Comparison of ENCODE assay signal across 8 mouse cellular contexts in genomic region chr7:80013884-80014550, GRCm38 (mm10). TPM values are rescaled to one million over a fixed set of nuclear protein-coding genes. Genes with fewer than 3 reads are reported as not detected.
A peak's percentile ranks its signal among the peaks of the same experiment; 100 is the strongest.
DNase-seq lines count a peak whose midpoint lies in the region; ATAC-seq lines count a peak whose summit lies in the region.

No protein-coding gene starts in this region.

- ATAC-seq in megakaryocyte, adult 5-6 weeks (ENCODE audit: poor library complexity, severe bottlenecking), result peak; percentile 57
- no peak for ATAC-seq in hindbrain, embryonic 13.5 days (ENCODE audit: low FRiP score)
- ATAC-seq in midbrain, embryonic 16.5 days, result no peak

- H3K4me3 ChIP-seq in hindbrain, embryonic 13.5 days, result no peak overlapping the region
- H3K4me3 ChIP-seq in midbrain, embryonic 16.5 days (ENCODE audit: low read depth, low read length), result no peak overlapping the region

- no peak overlapping the region for H3K4me2 ChIP-seq in hindbrain, embryonic 13.5 days
- no peak overlapping the region for H3K4me2 ChIP-seq in midbrain, embryonic 16.5 days (ENCODE audit: low read length)

- H3K9ac ChIP-seq in hindbrain, embryonic 13.5 days, result no peak overlapping the region
- no peak overlapping the region for H3K9ac ChIP-seq in midbrain, embryonic 16.5 days (ENCODE audit: low read depth, low read length)

- H3K27me3 ChIP-seq in hindbrain, embryonic 13.5 days, result no peaks in the 10 kb centered on the region
- no peaks in the 10 kb centered on the region for H3K27me3 ChIP-seq in midbrain, embryonic 16.5 days (ENCODE audit: control insufficient read depth, insufficient read depth, low read depth, low read length)

- 76% methylated on average over 7 of the region's 7 CpGs for WGBS in hindbrain, embryonic 13.5 days
- 74% methylated on average over 7 of the region's 7 CpGs for WGBS in midbrain, embryonic 16.5 days

- H3K27ac ChIP-seq in hindbrain, embryonic 13.5 days, result no peak overlapping the region
- H3K27ac ChIP-seq in midbrain, embryonic 16.5 days (ENCODE audit: low read length), result no peak overlapping the region

- DNase-seq in kidney, adult 11 months, result peak; percentile 63
- DNase-seq in kidney, adult 18-20 months, result no peak
- peak; percentile 58 for DNase-seq in WW6 (ENCODE audit: low read depth, low spot score)
- DNase-seq in kidney, adult 9 months, result peak; percentile 64
- no peak for DNase-seq in layer of hippocampus, adult 9-11 months

- no peaks in the 10 kb centered on the region for H3K9me3 ChIP-seq in hindbrain, embryonic 13.5 days
- H3K9me3 ChIP-seq in midbrain, embryonic 16.5 days (replicated peaks; ENCODE audit: control insufficient read depth, low read length, poor library complexity, severe bottlenecking), result no peaks in the 10 kb centered on the region

- no peaks in the 10 kb centered on the region for H3K36me3 ChIP-seq in hindbrain, embryonic 13.5 days
- H3K36me3 ChIP-seq in midbrain, embryonic 16.5 days (ENCODE audit: control insufficient read depth, insufficient read depth, low read length), result no peaks in the 10 kb centered on the region

- no peaks in the 10 kb centered on the region for H3K4me1 ChIP-seq in hindbrain, embryonic 13.5 days (replicated peaks)
- no peaks in the 10 kb centered on the region for H3K4me1 ChIP-seq in midbrain, embryonic 16.5 days (ENCODE audit: control insufficient read depth, insufficient read depth, low read length)

RNA-seq across cellular contexts. Expression of gene Zfp710, which starts 10.6 kb away (rescaled TPM):
- total RNA-seq in megakaryocyte, adult 5-6 weeks (2015), result 59.1 and 66.2 TPM in 2 replicates
- 73.8 and 90.1 TPM in 2 replicates for total RNA-seq in megakaryocyte, adult 5-6 weeks (2017)
- 18.3 and 18.5 TPM in 2 replicates for polyA plus RNA-seq in hindbrain, embryonic 13.5 days (2015; fragmentation: Nextera tagmentation; extraction: Ambion mirVana)
- 15.0 and 15.8 TPM in 2 replicates for polyA plus RNA-seq in midbrain, embryonic 16.5 days (2015; fragmentation: Nextera tagmentation; extraction: Ambion mirVana)

Comparison
In these comparisons a context has a peak if more than half of its experiments do, and no peak if none do; other contexts are left out.
1. DNase-seq: peak in kidney, adult 11 months (single experiment), WW6 (single experiment) and kidney, adult 9 months (single experiment); none in kidney, adult 18-20 months (single experiment) and layer of hippocampus, adult 9-11 months (single experiment).